Mouse (Mus musculus): Measurements from ENCODE around the gene Ecd. TPM values are rescaled to one million over a fixed set of nuclear protein-coding genes. Genes with fewer than 3 reads are reported as not detected.

Ecd gene
- 6.0 TPM for polyA plus RNA-seq (2015; fragmentation: Illumina TruSeq; extraction: RNeasy Lipid Tissue Mini Kit (QIAGEN cat#74804); ENCODE audit: insufficient read depth, low read depth, low replicate concordance)

GRCm38 (mm10) chr14:20347991-20348541, at the start of gene Ecd, which contains the start of gene Fam149b:
Gene Ecd, minus strand, starts transcription at chr14:20348121.
Gene Fam149b, plus strand, starts transcription at chr14:20348162.

GRCm38 (mm10) chr14:20393205-20393913, 45.4 kb upstream of the Ecd start, which contains the start of gene Mrps16:
Gene Mrps16, minus strand, starts transcription at chr14:20393634.

DNA sequence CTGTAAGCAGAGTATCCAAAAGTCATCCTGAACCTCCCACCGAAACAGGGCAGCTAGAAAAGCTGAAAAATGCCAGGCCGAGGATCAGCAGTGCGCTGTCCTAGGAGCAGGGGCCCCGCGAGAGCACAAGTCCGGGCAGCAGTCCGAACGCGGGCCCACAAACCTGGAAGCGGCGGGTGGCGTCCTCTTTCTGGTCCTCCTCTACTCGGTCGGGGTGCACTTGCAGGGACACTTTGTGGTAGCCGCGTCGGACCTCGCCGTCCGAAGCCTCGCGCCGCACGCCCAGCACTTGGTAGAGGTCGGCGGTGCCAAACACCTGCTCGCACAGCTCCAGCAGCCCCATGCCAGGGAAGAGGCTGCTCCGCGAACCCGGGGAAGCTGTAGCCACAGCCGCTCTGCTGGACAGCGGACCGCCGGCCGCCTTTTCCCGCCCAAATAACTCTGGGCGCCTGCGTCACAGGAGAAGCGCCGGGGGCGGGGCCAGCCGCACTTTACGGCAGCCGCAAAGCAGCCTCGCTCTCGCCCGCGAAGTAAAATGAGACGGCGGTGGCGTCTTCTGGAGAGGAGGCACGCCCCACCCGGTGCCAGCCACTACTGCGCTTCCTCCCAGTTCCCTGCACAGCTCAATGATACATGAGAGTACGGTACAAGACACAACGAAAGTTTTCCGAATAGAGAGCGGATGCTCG, 40.7 kb upstream of the Ecd start, which contains the start of gene Dnajc9:
Gene Dnajc9, minus strand, starts transcription at position 470 of the 689 bp plus-strand sequence.

DNA sequence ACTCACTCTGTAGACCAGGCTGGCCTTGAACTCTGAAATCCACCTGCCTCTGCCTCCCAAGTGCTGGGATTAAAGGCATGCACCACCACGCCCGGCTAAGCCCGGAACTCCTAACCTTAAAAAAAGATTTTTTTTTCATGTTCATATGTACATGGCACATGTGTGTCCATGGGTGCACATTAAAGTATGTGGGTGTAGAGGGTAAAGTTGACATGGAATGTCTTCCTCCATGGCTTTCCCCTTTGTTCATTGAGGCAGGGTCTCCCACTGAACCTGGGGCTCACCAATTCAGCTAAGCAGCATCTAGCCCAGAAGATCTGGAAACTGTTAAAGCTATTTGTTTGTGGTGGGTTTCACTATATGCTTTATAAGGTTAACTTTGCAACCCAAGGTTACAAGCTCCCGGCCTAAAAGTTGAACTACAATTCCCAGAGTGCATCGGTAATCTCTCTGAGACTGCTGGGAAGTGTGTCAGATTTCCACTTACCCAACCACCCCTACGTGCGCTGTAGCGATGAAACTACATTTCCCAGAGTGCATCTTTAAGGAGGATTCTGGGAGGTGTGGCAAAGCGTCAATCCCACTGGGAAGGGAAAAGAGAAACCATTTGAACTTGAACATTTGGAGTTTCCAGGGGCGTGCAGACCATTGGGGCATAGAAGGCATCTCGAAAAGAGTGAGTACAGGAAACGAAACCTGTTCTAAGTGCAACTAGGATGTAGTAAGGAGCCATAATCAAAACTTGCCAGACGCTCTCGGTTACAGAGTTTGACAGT, 53.6 kb downstream of the Ecd start, which contains the start of gene Nudt13:
Gene Nudt13, plus strand, starts transcription at position 581 of the 776 bp plus-strand sequence.

Other genes starting within 250 kb of the Ecd start
- gene Saysd1, start 209.6 kb downstream of the Ecd start, polyA plus RNA-seq (2015; fragmentation: Illumina TruSeq; extraction: RNeasy Lipid Tissue Mini Kit (QIAGEN cat#74804); ENCODE audit: insufficient read depth, low read depth, low replicate concordance): 3.7 TPM
- 3.0 TPM for gene Kcnk5, start 166.3 kb downstream of the Ecd start, polyA plus RNA-seq (2015; fragmentation: Illumina TruSeq; extraction: RNeasy Lipid Tissue Mini Kit (QIAGEN cat#74804); ENCODE audit: insufficient read depth, low read depth, low replicate concordance)
- gene Kcnk16, start 78.9 kb downstream of the Ecd start, polyA plus RNA-seq (2015; fragmentation: Illumina TruSeq; extraction: RNeasy Lipid Tissue Mini Kit (QIAGEN cat#74804); ENCODE audit: insufficient read depth, low read depth, low replicate concordance): 14.7 TPM
- 10.6 TPM for gene Nudt13, start 53.4 kb downstream of the Ecd start, polyA plus RNA-seq (2015; fragmentation: Illumina TruSeq; extraction: RNeasy Lipid Tissue Mini Kit (QIAGEN cat#74804); ENCODE audit: insufficient read depth, low read depth, low replicate concordance)
- 8.1 TPM for gene Fam149b, start within 50 bp of the Ecd start, polyA plus RNA-seq (2015; fragmentation: Illumina TruSeq; extraction: RNeasy Lipid Tissue Mini Kit (QIAGEN cat#74804); ENCODE audit: insufficient read depth, low read depth, low replicate concordance)
- 3.4 TPM for gene Dnajc9, start 40.8 kb upstream of the Ecd start, polyA plus RNA-seq (2015; fragmentation: Illumina TruSeq; extraction: RNeasy Lipid Tissue Mini Kit (QIAGEN cat#74804); ENCODE audit: insufficient read depth, low read depth, low replicate concordance)
- 10.0 TPM for gene Mrps16, start 45.5 kb upstream of the Ecd start, polyA plus RNA-seq (2015; fragmentation: Illumina TruSeq; extraction: RNeasy Lipid Tissue Mini Kit (QIAGEN cat#74804); ENCODE audit: insufficient read depth, low read depth, low replicate concordance)
- not detected for gene Cfap70, start 104.1 kb upstream of the Ecd start, polyA plus RNA-seq (2015; fragmentation: Illumina TruSeq; extraction: RNeasy Lipid Tissue Mini Kit (QIAGEN cat#74804); ENCODE audit: insufficient read depth, low read depth, low replicate concordance)
- gene Anxa7, start 132.0 kb upstream of the Ecd start, polyA plus RNA-seq (2015; fragmentation: Illumina TruSeq; extraction: RNeasy Lipid Tissue Mini Kit (QIAGEN cat#74804); ENCODE audit: insufficient read depth, low read depth, low replicate concordance): 24.2 TPM
- 2.0 TPM for gene Mss51, start 148.8 kb upstream of the Ecd start, polyA plus RNA-seq (2015; fragmentation: Illumina TruSeq; extraction: RNeasy Lipid Tissue Mini Kit (QIAGEN cat#74804); ENCODE audit: insufficient read depth, low read depth, low replicate concordance)
- gene Ppp3cb, start 198.5 kb upstream of the Ecd start, polyA plus RNA-seq (2015; fragmentation: Illumina TruSeq; extraction: RNeasy Lipid Tissue Mini Kit (QIAGEN cat#74804); ENCODE audit: insufficient read depth, low read depth, low replicate concordance): 10.5 TPM

Measured in pancreas, adult 10 weeks (tissue).